Mouse (Mus musculus) neural tube, embryonic 12.5 days (tissue): ENCODE data around the gene Nup85. TPM values are rescaled to one million over a fixed set of nuclear protein-coding genes. Genes with fewer than 3 reads are reported as not detected.

Source experiments
- ATAC-seq: fragments of 200-750 bp; cut with Nextera tagmentation; 2 replicates; pipeline ENCODE4 v1.8.0; 2017; ENCODE audit warnings: low read depth, mild to moderate bottlenecking, moderate TSS enrichment, moderate library complexity; ENCODE audit not compliant: low FRiP score
- H3K27ac ChIP-seq: fragments of 300-500 bp; sonication (generic); 2 replicates; pipeline ENCODE4 v1.5.1; 2016
- H3K27me3 ChIP-seq: fragments of 300-500 bp; sonication (generic); replicated peaks from 2 replicates; pipeline ENCODE4 v1.6.1; 2016; ENCODE audit warnings: mild to moderate bottlenecking
- H3K36me3 ChIP-seq: fragments of 300-500 bp; sonication (generic); 2 replicates; pipeline ENCODE4 v1.6.1; 2016; ENCODE audit warnings: mild to moderate bottlenecking
- H3K4me1 ChIP-seq: fragments of 300-500 bp; sonication (generic); 2 replicates; pipeline ENCODE4 v1.6.1; 2016
- H3K4me2 ChIP-seq: fragments of 300-500 bp; sonication (generic); replicated peaks from 2 replicates; pipeline ENCODE4 v1.6.1; 2016; ENCODE audit warnings: mild to moderate bottlenecking
- H3K4me3 ChIP-seq: fragments of 300-500 bp; sonication (generic); 2 replicates; pipeline ENCODE4 v1.5.1; 2016
- H3K9ac ChIP-seq: fragments of 300-500 bp; sonication (generic); 2 replicates; pipeline ENCODE4 v1.6.1; 2016; ENCODE audit warnings: mild to moderate bottlenecking
- H3K9me3 ChIP-seq: fragments of 300-500 bp; sonication (generic); 2 replicates; pipeline ENCODE4 v1.6.1; 2016; ENCODE audit warnings: mild to moderate bottlenecking
- WGBS: fragments of 180-500 bp; shearing (Covaris S2); methylation state at CpG from one replicate; pipeline ENCODE4 v1.1.7; 2016; 5-methylcytosine and 5-hydroxymethylcytosine counted together
- polyA plus RNA-seq: library from polyadenylated mRNA; unstranded; fragments of >200 nt; fragmentation: Nextera tagmentation; extraction: Ambion mirVana; gene quantifications from 2 replicates; pipeline ENCODE4 v1.2.1, GENCODE M21; 2016

The Nup85 gene
- polyA plus RNA-seq, 1 experiment from 2014 or later = 143 TPM

GRCm38 (mm10) chr11:115616371-115616770, 52.1 kb downstream of the Nup85 start:
- 96% methylated on average over 7 of the region's 7 CpGs for WGBS
- Histone ChIP-seq H3K36me3 (peaks cover 44% of the 10 kb centered on the region), H3K9me3 (no peaks in the 10 kb centered on the region), H3K4me2 (no peak overlapping the region), H3K27me3 (no peaks in the 10 kb centered on the region), H3K27ac (no peak overlapping the region), H3K4me1 (peaks cover 16% of the 10 kb centered on the region), H3K9ac (no peak overlapping the region), H3K4me3 (no peak overlapping the region)
- no peak for ATAC-seq

- H3K36me3 ChIP-seq = peaks cover 45% of the 10 kb centered on the region
- no peaks in the 10 kb centered on the region for H3K9me3 ChIP-seq
- no peak overlapping the region for H3K9ac ChIP-seq
- 89% methylated on average over 6 of the region's 6 CpGs for WGBS
- peaks cover 12% of the 10 kb centered on the region for H3K4me1 ChIP-seq
- no peak overlapping the region for H3K4me2 ChIP-seq
- H3K27ac ChIP-seq = no peak overlapping the region
- no peaks in the 10 kb centered on the region for H3K27me3 ChIP-seq
- ATAC-seq = no peak
- no peak overlapping the region for H3K4me3 ChIP-seq
These were observed 52.7 kb downstream of the Nup85 start for GRCm38 (mm10) chr11:115616893-115617292.

DNA sequence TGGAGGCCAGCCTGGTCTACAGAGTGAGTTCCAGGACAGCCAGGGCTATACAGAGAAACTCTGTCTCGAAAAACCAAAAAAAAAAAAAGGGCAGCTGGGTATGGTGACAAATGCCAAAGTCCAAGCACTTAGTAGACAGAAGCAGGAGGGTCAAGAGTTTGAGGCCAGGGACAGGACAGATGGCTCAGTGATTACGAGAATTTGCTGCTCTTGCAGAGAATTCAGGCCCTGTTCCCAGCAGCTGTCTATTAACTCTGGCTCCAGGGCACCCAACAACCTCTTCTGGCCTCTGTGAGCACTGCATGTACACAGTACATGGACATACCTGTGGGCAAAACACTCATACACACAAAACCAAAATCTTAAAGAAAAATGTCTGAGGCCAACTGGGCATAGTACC, 53.8 kb downstream of the Nup85 start:
- Histone ChIP-seq H3K9me3 (no peaks in the 10 kb centered on the region), H3K27ac (no peak overlapping the region), H3K27me3 (no peaks in the 10 kb centered on the region), H3K9ac (no peak overlapping the region), H3K4me2 (no peak overlapping the region), H3K4me3 (no peak overlapping the region), H3K4me1 (peaks cover 8% of the 10 kb centered on the region), H3K36me3 (peaks cover 55% of the 10 kb centered on the region)
- no peak for ATAC-seq
- 91% methylated on average over 2 of the region's 2 CpGs for WGBS

DNA sequence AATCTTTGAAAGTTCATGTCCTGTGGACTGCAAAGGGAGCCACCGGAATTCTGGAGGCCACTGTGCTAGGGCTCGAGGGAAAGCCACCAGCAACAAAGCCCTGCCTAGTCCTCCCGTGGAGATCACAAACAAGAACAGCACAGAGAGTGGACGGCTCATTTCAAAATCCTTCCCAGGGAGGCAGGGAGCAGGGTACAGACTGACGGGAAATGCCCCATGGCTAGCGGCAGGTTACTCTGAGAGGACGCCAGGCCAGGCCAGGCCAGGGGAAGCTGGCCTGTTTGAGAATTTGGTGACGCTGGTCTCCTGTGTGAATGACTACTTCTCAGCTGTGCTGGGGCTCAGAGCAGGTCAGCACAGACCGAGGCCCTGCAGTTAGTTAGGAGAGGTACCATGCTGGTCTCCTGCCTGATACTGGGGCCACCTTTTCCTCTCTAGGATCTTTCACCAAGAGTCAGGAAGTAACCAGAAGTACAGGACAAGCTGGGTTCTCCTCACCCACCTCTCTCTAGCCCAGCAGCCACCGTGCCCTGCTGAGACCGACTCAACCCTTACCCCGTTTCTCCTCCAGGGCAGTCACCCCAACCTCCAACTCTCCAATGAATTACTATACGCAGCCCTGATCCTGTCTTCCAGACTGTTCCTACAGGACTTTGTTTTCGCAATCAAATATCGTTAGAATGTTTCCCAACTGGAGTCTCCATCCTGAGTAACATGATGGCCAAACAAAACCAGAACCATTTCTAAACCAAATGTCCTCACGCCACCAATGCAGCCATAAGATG, 54.7 kb downstream of the Nup85 start:
- H3K36me3 ChIP-seq = peaks cover 55% of the 10 kb centered on the region
- H3K27me3 ChIP-seq = no peaks in the 10 kb centered on the region
- H3K4me2 ChIP-seq = no peak overlapping the region
- no peak for ATAC-seq
- H3K9me3 ChIP-seq = no peaks in the 10 kb centered on the region
- H3K27ac ChIP-seq = no peak overlapping the region
- no peaks in the 10 kb centered on the region for H3K4me1 ChIP-seq
- WGBS = 91% methylated on average over 16 of the region's 16 CpGs
- H3K4me3 ChIP-seq = no peak overlapping the region
- 0 out of 2 replicates have a peak overlapping the region, but pooled peaks have one; percentile 35 for H3K9ac ChIP-seq

- no peak overlapping the region for H3K9ac ChIP-seq
- no peak overlapping the region for H3K27ac ChIP-seq
- no peaks in the 10 kb centered on the region for H3K9me3 ChIP-seq
- ATAC-seq = no peak
- H3K4me3 ChIP-seq = no peak overlapping the region
- H3K36me3 ChIP-seq = peaks cover 50% of the 10 kb centered on the region
- H3K4me1 ChIP-seq = no peaks in the 10 kb centered on the region
- no peaks in the 10 kb centered on the region for H3K27me3 ChIP-seq
- H3K4me2 ChIP-seq = no peak overlapping the region
- WGBS = 96% methylated on average over 7 of the region's 7 CpGs
These were observed 55.7 kb downstream of the Nup85 start for GRCm38 (mm10) chr11:115619949-115620348.

DNA sequence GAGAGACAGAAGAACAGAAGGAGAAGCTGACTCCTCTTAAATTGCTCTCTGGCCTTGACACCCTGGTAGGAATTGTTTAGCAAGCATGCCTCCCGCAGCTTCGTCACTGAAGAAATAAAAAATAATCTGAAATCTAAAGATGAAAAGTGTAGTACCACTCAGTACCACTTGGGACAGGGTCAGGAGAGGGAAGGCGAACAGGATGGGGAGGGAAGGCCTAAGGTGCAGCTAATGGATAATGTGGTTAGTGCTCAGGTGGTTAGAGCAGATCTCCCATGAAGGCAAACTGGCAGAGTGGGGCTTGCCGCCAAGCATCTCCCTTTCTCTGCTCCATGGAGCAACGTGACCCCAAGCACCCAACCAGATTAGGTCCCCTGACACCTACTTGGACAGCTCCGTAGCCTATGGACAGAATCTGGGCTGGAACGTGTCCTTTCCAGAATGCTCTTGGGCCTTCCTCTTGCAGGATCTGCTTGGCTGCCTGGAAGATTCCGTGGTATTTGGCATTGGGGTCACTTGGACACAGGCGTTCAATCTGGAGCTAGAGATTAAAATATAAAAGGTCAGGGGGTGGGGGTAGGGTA, 59.3 kb downstream of the Nup85 start:
- H3K4me3 ChIP-seq = no peak overlapping the region

GRCm38 (mm10) chr11:115625877-115626276, 61.6 kb downstream of the Nup85 start:
- Histone ChIP-seq H3K4me1 (peaks cover 11% of the 10 kb centered on the region; the same call in 1 of the 2 replicates), H3K27ac (no peak overlapping the region), H3K9ac (no peak overlapping the region), H3K9me3 (no peaks in the 10 kb centered on the region), H3K4me2 (no peak overlapping the region), H3K27me3 (no peaks in the 10 kb centered on the region), H3K4me3 (no peak overlapping the region), H3K36me3 (peaks cover 17% of the 10 kb centered on the region)
- ATAC-seq = no peak
- 84% methylated on average over 9 of the region's 9 CpGs for WGBS

More for the DNA sequence above, 59.3 kb downstream of the Nup85 start:
- 80% methylated on average over 9 of the region's 9 CpGs for WGBS
- Histone ChIP-seq H3K9ac (no peak overlapping the region), H3K27ac (no peak overlapping the region), H3K36me3 (peaks cover 33% of the 10 kb centered on the region), H3K9me3 (no peaks in the 10 kb centered on the region), H3K27me3 (no peaks in the 10 kb centered on the region), H3K4me1 (peaks cover 9% of the 10 kb centered on the region; the same call in 1 of the 2 replicates), H3K4me2 (no peak overlapping the region)
- ATAC-seq = no peak

GRCm38 (mm10) chr11:115626824-115627616, 62.8 kb downstream of the Nup85 start:
- peak overlapping the region; percentile 64; the same call in 1 of the 2 replicates for H3K9ac ChIP-seq
- H3K27ac ChIP-seq = no peak overlapping the region
- H3K36me3 ChIP-seq = peaks cover 10% of the 10 kb centered on the region
- peak overlapping the region; percentile 84 for H3K4me2 ChIP-seq
- peak overlapping the region; percentile 63 for H3K4me3 ChIP-seq
- no peaks in the 10 kb centered on the region for H3K27me3 ChIP-seq
- peaks cover 11% of the 10 kb centered on the region; the same call in 1 of the 2 replicates for H3K4me1 ChIP-seq
- no peak for ATAC-seq
- WGBS = 51% methylated on average over 11 of the region's 11 CpGs
- no peaks in the 10 kb centered on the region for H3K9me3 ChIP-seq

DNA sequence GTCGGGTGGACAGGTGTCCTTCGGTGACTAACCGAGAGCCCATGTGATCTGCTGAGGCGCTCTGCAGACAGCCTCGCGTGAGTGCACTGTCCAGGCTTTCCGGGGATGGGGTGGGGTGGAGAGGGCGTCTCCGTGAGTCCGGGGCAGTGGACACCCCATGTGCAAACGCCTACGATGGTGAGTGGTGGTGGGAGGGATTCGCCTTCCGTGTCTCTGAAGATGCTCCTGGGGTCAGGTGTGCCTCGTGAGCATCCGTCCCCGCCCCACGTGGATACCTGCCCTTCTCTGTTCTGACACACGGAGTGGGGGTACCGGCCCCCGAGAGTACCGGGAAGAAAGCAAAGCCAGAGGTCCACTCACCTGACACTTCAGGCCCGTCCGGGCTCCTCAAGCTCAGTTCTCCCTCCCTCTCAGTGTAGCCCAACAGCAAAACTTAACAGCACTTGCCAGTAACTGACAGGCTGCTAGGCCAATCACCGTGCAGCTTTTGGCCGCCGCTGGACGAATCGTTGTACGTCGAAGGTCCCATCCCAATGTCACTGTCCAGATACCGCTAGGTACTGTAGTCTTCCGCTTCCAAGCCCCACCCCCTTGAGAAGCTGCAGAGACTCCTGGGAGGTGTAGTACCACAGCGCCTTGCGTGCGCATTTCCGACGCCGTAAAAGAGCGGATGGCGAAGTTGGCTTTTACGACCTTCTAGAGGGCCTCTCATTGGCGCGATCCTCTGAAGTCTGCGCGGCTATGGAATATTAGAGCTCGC, 63.7 kb downstream of the Nup85 start, which contains the start of gene Slc25a19:
Slc25a19 (minus strand) TSS at position 591 of the 760 bp plus-strand sequence.
- Histone ChIP-seq H3K27ac (no peak within 1 kb of the TSS), H3K4me3 (peak within 1 kb of the TSS; percentile 63), H3K27me3 (no peaks in the 10 kb centered on the region), H3K9me3 (no peaks in the 10 kb centered on the region), H3K9ac (peak within 1 kb of the TSS; percentile 64), H3K4me2 (peak within 1 kb of the TSS; percentile 84), H3K36me3 (peaks cover 2% of the 10 kb centered on the region), H3K4me1 (peaks cover 11% of the 10 kb centered on the region; the same call in 1 of the 2 replicates)
- under 1% methylated on average over 47 of the region's 47 CpGs for WGBS
- ATAC-seq = peak; percentile 99

- Histone ChIP-seq H3K4me1 (peaks cover 11% of the 10 kb centered on the region; the same call in 1 of the 2 replicates), H3K9ac (0 out of 2 replicates have a peak overlapping the region, but pooled peaks have one; percentile 26), H3K9me3 (no peaks in the 10 kb centered on the region), H3K4me2 (peak overlapping the region; percentile 84), H3K27ac (no peak overlapping the region), H3K4me3 (peak overlapping the region; percentile 63), H3K27me3 (no peaks in the 10 kb centered on the region), H3K36me3 (no peaks in the 10 kb centered on the region)
- 57% methylated on average over 13 of the region's 13 CpGs for WGBS
- peak; percentile 51 for ATAC-seq
These were observed 64.3 kb downstream of the Nup85 start for GRCm38 (mm10) chr11:115628465-115629101.
